Mouse (Mus musculus): ENCODE measurements at regions not wholly inside any gene's neighbourhood (a gene's known extent, or its start where the extent isn't known, plus 50 kb on each side); places are given as distances from the start of the nearest gene placed in this dataset.

- Histone ChIP-seq H3K9ac (no peak overlapping the region), H3K27ac (no peak overlapping the region), H3K9me3 (replicated peaks) (no peaks in the 10 kb centered on the region), H3K4me3 (replicated peaks) (no peak overlapping the region), H3K4me2 (no peak overlapping the region), H3K27me3 (no peaks in the 10 kb centered on the region), H3K4me1 (replicated peaks) (no peaks in the 10 kb centered on the region), H3K36me3 (no peaks in the 10 kb centered on the region)
- ATAC-seq (ENCODE audit: low read depth) (no peak), DNase-seq (no peak)
- 72% methylated on average over 2 of the region's 2 CpGs for WGBS (ENCODE audit: insufficient replicate concordance)
Measured at GRCm38 (mm10) chr14:58944958-58945357, 197.7 kb downstream of the 1700129C05Rik start.

DNA sequence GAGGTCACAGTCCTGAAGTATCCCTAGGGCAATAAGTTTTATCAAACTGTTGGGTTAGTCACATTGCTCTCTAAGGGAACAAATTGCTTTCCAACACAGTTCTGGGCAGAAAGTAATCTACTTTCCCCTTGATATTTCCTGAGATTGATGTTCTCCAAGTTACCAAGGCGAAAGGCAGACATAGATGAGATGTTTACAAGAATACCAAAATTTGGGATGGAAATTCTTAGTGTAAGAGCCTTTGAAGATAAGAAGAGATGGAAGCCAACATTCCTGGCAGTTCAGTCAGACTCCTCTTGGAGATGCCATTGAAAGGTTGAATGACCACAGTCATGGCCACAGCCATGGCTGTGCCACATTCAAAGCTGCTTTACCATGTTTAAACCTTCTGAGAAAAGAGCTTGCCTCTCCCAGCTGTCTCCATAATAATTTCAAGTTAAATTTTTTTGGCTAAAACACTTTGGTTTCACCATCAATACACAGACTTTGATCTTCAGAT, 199.4 kb downstream of the 1700129C05Rik start:
- H3K4me1 ChIP-seq (replicated peaks): no peaks in the 10 kb centered on the region
- no peak overlapping the region for H3K27ac ChIP-seq
- H3K4me2 ChIP-seq: no peak overlapping the region
- no peak overlapping the region for H3K4me3 ChIP-seq (replicated peaks)
- no peaks in the 10 kb centered on the region for H3K9me3 ChIP-seq (replicated peaks)
- H3K27me3 ChIP-seq: no peaks in the 10 kb centered on the region
- ATAC-seq (ENCODE audit: low read depth) (no peak), DNase-seq (no peak)
- H3K9ac ChIP-seq: no peak overlapping the region
- WGBS (ENCODE audit: insufficient replicate concordance): 57% methylated on average over 1 of the region's 1 CpGs
- H3K36me3 ChIP-seq: no peaks in the 10 kb centered on the region

- Histone ChIP-seq H3K36me3 (no peaks in the 10 kb centered on the region), H3K27me3 (no peaks in the 10 kb centered on the region), H3K9me3 (replicated peaks) (no peaks in the 10 kb centered on the region), H3K4me3 (replicated peaks) (no peak overlapping the region), H3K9ac (no peak overlapping the region), H3K4me2 (no peak overlapping the region), H3K4me1 (replicated peaks) (no peaks in the 10 kb centered on the region), H3K27ac (no peak overlapping the region)
- DNase-seq (no peak), ATAC-seq (ENCODE audit: low read depth) (no peak)
- WGBS (ENCODE audit: insufficient replicate concordance): 52% methylated on average over 1 of the region's 1 CpGs
Measured at GRCm38 (mm10) chr14:58939086-58939485, 203.6 kb downstream of the 1700129C05Rik start.

GRCm38 (mm10) chr14:58938601-58938970, 204.1 kb downstream of the 1700129C05Rik start:
- H3K9ac ChIP-seq: no peak overlapping the region
- WGBS (ENCODE audit: insufficient replicate concordance): 49% methylated on average over 5 of the region's 5 CpGs
- no peak for ATAC-seq (ENCODE audit: low read depth)

DNA sequence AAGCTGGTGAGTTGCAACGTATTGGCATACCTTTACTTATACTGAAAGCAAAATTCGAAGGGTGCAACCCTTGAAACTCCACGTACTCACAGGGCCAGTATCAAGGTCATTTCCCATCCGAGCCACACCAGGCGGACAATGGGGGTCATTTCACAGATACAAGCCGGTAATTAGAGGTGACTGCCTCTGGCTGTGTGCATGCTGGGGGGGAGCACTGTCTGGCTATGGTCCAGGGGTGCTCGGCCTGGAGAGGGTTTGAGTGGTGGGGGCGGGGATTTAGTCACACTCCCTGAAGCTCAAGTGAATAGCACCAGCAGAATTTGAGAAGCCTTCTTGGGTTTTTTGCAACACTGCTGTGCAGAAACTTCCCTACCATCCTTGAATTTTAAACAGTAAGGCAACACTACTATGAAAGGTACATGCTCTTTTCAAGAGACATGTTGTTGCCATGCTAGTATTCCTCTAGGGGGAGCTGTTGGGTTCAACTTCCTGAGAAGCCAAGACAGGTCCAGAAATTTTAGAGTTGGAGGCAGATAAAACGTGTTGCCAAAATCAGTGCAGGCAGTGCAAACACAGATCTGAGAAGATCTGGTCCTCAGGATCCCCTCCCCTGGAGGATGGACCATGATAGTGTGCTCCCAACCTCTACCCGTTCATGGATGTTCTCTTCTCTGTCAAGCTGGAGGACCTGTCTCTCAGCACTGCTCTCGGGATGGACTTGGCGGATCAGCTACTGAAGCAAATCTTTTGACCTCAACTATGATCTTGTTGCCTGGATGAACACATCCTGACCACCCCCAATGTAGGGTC, 204.7 kb downstream of the 1700129C05Rik start:
- no peaks in the 10 kb centered on the region for H3K27me3 ChIP-seq
- no peaks in the 10 kb centered on the region for H3K36me3 ChIP-seq
- H3K4me2 ChIP-seq: no peak overlapping the region
- no peak overlapping the region for H3K4me3 ChIP-seq (replicated peaks)
- no peak overlapping the region for H3K27ac ChIP-seq
- DNase-seq (no peak), ATAC-seq (ENCODE audit: low read depth) (no peak)
- no peak overlapping the region for H3K9ac ChIP-seq
- WGBS (ENCODE audit: insufficient replicate concordance): 61% methylated on average over 12 of the region's 12 CpGs
- no peaks in the 10 kb centered on the region for H3K9me3 ChIP-seq (replicated peaks)
- no peaks in the 10 kb centered on the region for H3K4me1 ChIP-seq (replicated peaks)

More at GRCm38 (mm10) chr14:58938601-58938970, 204.1 kb downstream of the 1700129C05Rik start:
- no peak overlapping the region for H3K4me2 ChIP-seq
- no peaks in the 10 kb centered on the region for H3K4me1 ChIP-seq (replicated peaks)
- no peak overlapping the region for H3K27ac ChIP-seq
- no peak overlapping the region for H3K4me3 ChIP-seq (replicated peaks)
- no peaks in the 10 kb centered on the region for H3K9me3 ChIP-seq (replicated peaks)
- H3K36me3 ChIP-seq: no peaks in the 10 kb centered on the region
- H3K27me3 ChIP-seq: no peaks in the 10 kb centered on the region
- DNase-seq: no peak

DNA sequence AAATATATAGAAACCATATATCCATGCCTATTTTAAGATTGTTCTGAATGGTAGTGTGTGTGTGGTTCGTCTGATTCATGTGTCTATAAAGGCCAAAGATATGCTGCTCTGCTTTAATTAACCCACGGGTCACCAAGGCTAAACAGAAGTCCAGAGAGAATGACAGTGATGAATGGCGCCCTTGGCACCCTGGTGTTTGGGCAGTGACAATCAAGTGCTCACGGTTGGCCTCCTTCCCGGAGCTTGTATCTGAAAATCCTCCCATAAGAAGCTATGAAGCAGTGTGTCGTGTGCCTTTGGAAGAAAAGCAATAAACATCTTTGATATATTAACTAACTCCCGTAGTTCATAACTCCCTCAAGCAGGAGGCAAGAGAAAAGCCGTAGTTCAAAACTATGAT, 205.4 kb downstream of the 1700129C05Rik start:
- no peak overlapping the region for H3K4me2 ChIP-seq
- no peak overlapping the region for H3K27ac ChIP-seq
- no peaks in the 10 kb centered on the region for H3K4me1 ChIP-seq (replicated peaks)
- ATAC-seq (ENCODE audit: low read depth) (no peak), DNase-seq (no peak)
- no peak overlapping the region for H3K4me3 ChIP-seq (replicated peaks)
- H3K9ac ChIP-seq: no peak overlapping the region
- H3K36me3 ChIP-seq: no peaks in the 10 kb centered on the region
- H3K27me3 ChIP-seq: no peaks in the 10 kb centered on the region
- WGBS (ENCODE audit: insufficient replicate concordance): 58% methylated on average over 8 of the region's 8 CpGs
- no peaks in the 10 kb centered on the region for H3K9me3 ChIP-seq (replicated peaks)

DNA sequence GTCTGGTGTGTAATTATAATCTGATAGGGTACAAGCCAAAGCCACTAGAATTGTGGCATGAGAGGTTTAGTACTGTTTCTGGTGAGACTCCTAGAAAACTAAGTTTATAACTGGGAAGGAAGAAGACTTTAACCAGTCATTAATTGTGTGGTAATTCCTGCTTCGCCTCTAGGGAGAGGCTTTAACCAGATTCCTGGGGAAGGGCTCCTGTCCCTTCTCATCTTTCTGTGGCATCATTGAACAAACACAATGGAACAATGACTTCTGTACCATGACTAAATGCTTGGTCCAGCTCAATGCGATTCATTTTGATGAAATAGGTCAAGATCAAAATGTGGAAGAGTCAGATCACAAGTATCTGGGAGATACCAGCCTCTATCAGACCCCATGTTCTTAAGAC, 206.6 kb downstream of the 1700129C05Rik start:
- Histone ChIP-seq H3K27ac (no peak overlapping the region), H3K9ac (no peak overlapping the region), H3K9me3 (replicated peaks) (no peaks in the 10 kb centered on the region), H3K4me2 (no peak overlapping the region), H3K27me3 (no peaks in the 10 kb centered on the region), H3K4me3 (replicated peaks) (no peak overlapping the region), H3K4me1 (replicated peaks) (no peaks in the 10 kb centered on the region), H3K36me3 (no peaks in the 10 kb centered on the region)
- no peak for ATAC-seq (ENCODE audit: low read depth)
- WGBS (ENCODE audit: insufficient replicate concordance): 52% methylated on average over 2 of the region's 2 CpGs
- no peak for DNase-seq

DNA sequence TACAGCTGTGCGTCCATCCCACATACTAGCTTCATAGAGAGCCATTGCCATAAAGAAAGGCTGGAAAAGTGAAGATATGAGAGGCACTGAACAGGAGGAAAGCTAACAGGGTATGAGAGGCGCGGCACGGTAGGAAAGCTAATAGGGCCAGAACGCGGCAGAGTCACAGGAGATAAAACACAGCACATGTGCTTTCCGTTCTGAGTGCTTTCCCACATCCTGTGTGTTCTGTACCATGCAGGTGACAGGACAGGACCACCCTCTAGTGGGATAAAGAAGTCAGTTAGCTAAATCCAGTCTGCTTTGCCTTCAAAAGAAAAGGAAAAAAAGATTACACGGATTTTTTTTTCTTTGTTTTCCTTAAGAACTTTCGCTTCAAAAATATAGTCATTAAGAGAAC, 224.8 kb downstream of the 1700129C05Rik start:
- no peak for DNase-seq
- 54% methylated on average over 9 of the region's 9 CpGs for WGBS (ENCODE audit: insufficient replicate concordance)
- no peak overlapping the region for H3K4me3 ChIP-seq (replicated peaks)

DNA sequence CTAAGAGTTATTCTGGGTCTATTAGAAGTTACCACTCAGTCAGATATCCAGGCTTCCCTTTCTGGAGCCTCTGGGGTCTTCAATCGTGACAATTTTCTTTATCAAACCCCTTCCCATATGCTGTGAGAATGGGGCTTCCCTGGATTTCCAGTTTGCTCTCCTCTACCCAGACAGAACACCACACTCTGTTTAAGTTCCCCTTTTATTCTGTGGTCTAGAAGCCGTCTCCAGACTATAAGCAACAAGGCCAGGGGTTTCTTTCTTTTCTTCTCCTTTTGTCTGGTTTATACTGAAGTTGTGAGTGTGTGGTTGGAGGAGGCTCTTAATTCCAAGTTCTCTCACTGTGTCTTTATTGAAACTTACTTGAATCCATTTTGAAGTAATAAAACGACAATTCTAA, 225.5 kb downstream of the 1700129C05Rik start:
- Histone ChIP-seq H3K4me2 (no peak overlapping the region), H3K4me3 (replicated peaks) (no peak overlapping the region), H3K36me3 (no peaks in the 10 kb centered on the region), H3K9me3 (replicated peaks) (no peaks in the 10 kb centered on the region), H3K9ac (no peak overlapping the region), H3K4me1 (replicated peaks) (no peaks in the 10 kb centered on the region), H3K27me3 (no peaks in the 10 kb centered on the region), H3K27ac (no peak overlapping the region)
- WGBS (ENCODE audit: insufficient replicate concordance): 32% methylated on average over 3 of the region's 3 CpGs
- no peak for ATAC-seq (ENCODE audit: low read depth)
- no peak for DNase-seq

More for the DNA sequence above, 224.8 kb downstream of the 1700129C05Rik start:
- Histone ChIP-seq H3K36me3 (no peaks in the 10 kb centered on the region), H3K9ac (no peak overlapping the region), H3K4me2 (no peak overlapping the region), H3K27ac (no peak overlapping the region), H3K4me1 (replicated peaks) (no peaks in the 10 kb centered on the region), H3K27me3 (no peaks in the 10 kb centered on the region), H3K9me3 (replicated peaks) (no peaks in the 10 kb centered on the region)
- no peak for ATAC-seq (ENCODE audit: low read depth)

DNA sequence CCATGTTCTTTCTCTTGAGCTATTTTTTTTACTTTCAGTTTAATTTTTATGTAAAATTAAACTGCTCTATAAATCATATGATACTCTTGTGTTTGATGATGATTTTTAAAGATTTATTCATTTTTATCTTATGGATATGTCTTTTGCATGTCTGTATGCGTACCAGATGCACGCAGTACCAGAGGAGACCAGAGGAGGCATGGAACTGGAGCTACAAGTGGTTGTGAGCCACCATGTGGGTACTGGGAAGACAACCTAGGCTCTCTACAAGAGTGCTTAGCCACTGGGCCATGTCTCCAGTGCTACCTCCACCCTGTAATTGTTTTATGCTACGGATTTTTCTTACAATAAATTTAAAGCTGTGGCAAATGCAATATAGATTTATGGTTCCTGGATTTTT, 227.8 kb downstream of the 1700129C05Rik start:
- H3K27ac ChIP-seq: no peak overlapping the region
- no peak overlapping the region for H3K4me3 ChIP-seq (replicated peaks)
- no peak overlapping the region for H3K9ac ChIP-seq
- no peak overlapping the region for H3K4me2 ChIP-seq
- no peaks in the 10 kb centered on the region for H3K9me3 ChIP-seq (replicated peaks)
- ATAC-seq (ENCODE audit: low read depth): no peak
- no peaks in the 10 kb centered on the region for H3K36me3 ChIP-seq
- DNase-seq: no peak
- H3K4me1 ChIP-seq (replicated peaks): no peaks in the 10 kb centered on the region
- WGBS (ENCODE audit: insufficient replicate concordance): 58% methylated on average over 3 of the region's 3 CpGs
- no peaks in the 10 kb centered on the region for H3K27me3 ChIP-seq

- no peak overlapping the region for H3K4me3 ChIP-seq (replicated peaks)
Measured at GRCm38 (mm10) chr14:58910846-58911245, 231.8 kb downstream of the 1700129C05Rik start.

DNA sequence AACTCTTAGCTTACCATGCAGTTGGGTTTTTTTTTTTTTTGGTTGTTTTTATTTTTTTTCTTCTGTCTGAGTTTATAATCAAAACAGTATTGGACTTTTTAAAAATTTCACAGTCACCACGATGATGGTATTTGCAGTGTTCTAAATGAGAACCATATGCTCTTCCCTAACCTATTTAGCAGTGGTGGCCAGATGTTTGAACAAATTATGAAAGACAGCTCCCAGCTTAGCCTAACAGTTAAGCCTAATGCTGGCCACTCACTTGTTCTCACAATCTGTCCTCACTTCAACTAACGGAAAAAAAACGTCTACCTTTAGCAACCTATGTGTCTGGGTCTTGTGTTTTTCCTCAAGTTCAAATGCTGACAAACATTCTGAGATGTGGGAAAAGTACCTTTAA, 234.8 kb downstream of the 1700129C05Rik start:
- Histone ChIP-seq H3K36me3 (no peaks in the 10 kb centered on the region), H3K4me2 (no peak overlapping the region), H3K9me3 (replicated peaks) (no peaks in the 10 kb centered on the region), H3K4me1 (replicated peaks) (no peaks in the 10 kb centered on the region), H3K27ac (no peak overlapping the region), H3K9ac (no peak overlapping the region), H3K4me3 (replicated peaks) (no peak overlapping the region), H3K27me3 (no peaks in the 10 kb centered on the region)
- no peak for DNase-seq
- ATAC-seq (ENCODE audit: low read depth): no peak
- 56% methylated on average over 3 of the region's 3 CpGs for WGBS (ENCODE audit: insufficient replicate concordance)

More at GRCm38 (mm10) chr14:58910846-58911245, 231.8 kb downstream of the 1700129C05Rik start:
- H3K4me2 ChIP-seq: no peak overlapping the region
- no peaks in the 10 kb centered on the region for H3K36me3 ChIP-seq
- WGBS (ENCODE audit: insufficient replicate concordance): 56% methylated on average over 1 of the region's 1 CpGs
- no peak overlapping the region for H3K9ac ChIP-seq
- no peak overlapping the region for H3K27ac ChIP-seq
- H3K27me3 ChIP-seq: no peaks in the 10 kb centered on the region
- no peak for DNase-seq
- H3K4me1 ChIP-seq (replicated peaks): no peaks in the 10 kb centered on the region
- no peaks in the 10 kb centered on the region for H3K9me3 ChIP-seq (replicated peaks)
- no peak for ATAC-seq (ENCODE audit: low read depth)

Data from liver, embryonic 13.5 days (tissue).